Mouse (Mus musculus) embryonic facial prominence, embryonic 14.5 days (tissue): ENCODE measurements around the gene Gm20388. TPM values are rescaled to one million over a fixed set of nuclear protein-coding genes. Genes with fewer than 3 reads are reported as not detected.
"Not testable (repeated sequence)": the region's sequence is repeated elsewhere in the genome, so short reads cannot be mapped to it uniquely, and the experiment has no call there.

Source experiments
- ATAC-seq: fragments of 200-750 bp; cut with Nextera tagmentation; 2 replicates; pipeline ENCODE4 v1.8.0; 2017; ENCODE audit warnings: low read depth, moderate number of reproducible peaks, moderate TSS enrichment
- DNase-seq: peaks from one replicate; pipeline ENCODE4 v3.0.0-alpha.2; 2015; ENCODE audit warnings: low spot score
- H3K27ac ChIP-seq: fragments of 300-500 bp; sonication (generic); replicated peaks from 2 replicates; pipeline ENCODE4 v1.5.1; 2014; ENCODE audit warnings: low read depth, mild to moderate bottlenecking, low read length, moderate library complexity
- H3K27me3 ChIP-seq: fragments of 300-500 bp; sonication (generic); replicated peaks from 2 replicates; pipeline ENCODE4 v1.6.1; 2014; ENCODE audit warnings: low read length; ENCODE audit not compliant: control insufficient read depth, insufficient read depth
- H3K36me3 ChIP-seq: fragments of 300-500 bp; sonication (generic); 2 replicates; pipeline ENCODE4 v1.6.1; 2014; ENCODE audit warnings: low read length, mixed read lengths; ENCODE audit not compliant: control insufficient read depth, insufficient read depth
- H3K4me1 ChIP-seq: fragments of 300-500 bp; sonication (generic); 2 replicates; pipeline ENCODE4 v1.6.1; 2014; ENCODE audit warnings: antibody characterized with exemption, low read length; ENCODE audit not compliant: control insufficient read depth, insufficient read depth
- H3K4me2 ChIP-seq: fragments of 300-500 bp; sonication (generic); 2 replicates; pipeline ENCODE4 v1.6.1; 2014; ENCODE audit warnings: low read depth, mild to moderate bottlenecking, low read length, moderate library complexity, mixed read lengths
- H3K4me3 ChIP-seq: fragments of 300-500 bp; sonication (generic); 2 replicates; pipeline ENCODE4 v1.5.1; 2014; ENCODE audit warnings: low read depth, mild to moderate bottlenecking, low read length
- H3K9ac ChIP-seq: fragments of 300-500 bp; sonication (generic); 2 replicates; pipeline ENCODE4 v1.6.1; 2014; ENCODE audit warnings: low read depth, mild to moderate bottlenecking, low read length, moderate library complexity, mixed read lengths
- H3K9me3 ChIP-seq: fragments of 300-500 bp; sonication (generic); 2 replicates; pipeline ENCODE4 v1.6.1; 2016; ENCODE audit warnings: low read length; ENCODE audit not compliant: control insufficient read depth
- WGBS: fragments of 180-500 bp; shearing (Covaris S2); extraction: QIAGEN DNeasy Blood & Tissue Kit; methylation state at CpG from one replicate; pipeline ENCODE4 v1.1.7; 2014; 5-methylcytosine and 5-hydroxymethylcytosine counted together
- polyA plus RNA-seq: library from polyadenylated mRNA; unstranded; fragments of >200 nt; fragmentation: Nextera tagmentation; extraction: Ambion mirVana; gene quantifications from 2 replicates; pipeline ENCODE4 v1.2.1, GENCODE M21; 2014

Gene Gm20388
- polyA plus RNA-seq, 1 experiment from 2014 or later: not detected

DNA sequence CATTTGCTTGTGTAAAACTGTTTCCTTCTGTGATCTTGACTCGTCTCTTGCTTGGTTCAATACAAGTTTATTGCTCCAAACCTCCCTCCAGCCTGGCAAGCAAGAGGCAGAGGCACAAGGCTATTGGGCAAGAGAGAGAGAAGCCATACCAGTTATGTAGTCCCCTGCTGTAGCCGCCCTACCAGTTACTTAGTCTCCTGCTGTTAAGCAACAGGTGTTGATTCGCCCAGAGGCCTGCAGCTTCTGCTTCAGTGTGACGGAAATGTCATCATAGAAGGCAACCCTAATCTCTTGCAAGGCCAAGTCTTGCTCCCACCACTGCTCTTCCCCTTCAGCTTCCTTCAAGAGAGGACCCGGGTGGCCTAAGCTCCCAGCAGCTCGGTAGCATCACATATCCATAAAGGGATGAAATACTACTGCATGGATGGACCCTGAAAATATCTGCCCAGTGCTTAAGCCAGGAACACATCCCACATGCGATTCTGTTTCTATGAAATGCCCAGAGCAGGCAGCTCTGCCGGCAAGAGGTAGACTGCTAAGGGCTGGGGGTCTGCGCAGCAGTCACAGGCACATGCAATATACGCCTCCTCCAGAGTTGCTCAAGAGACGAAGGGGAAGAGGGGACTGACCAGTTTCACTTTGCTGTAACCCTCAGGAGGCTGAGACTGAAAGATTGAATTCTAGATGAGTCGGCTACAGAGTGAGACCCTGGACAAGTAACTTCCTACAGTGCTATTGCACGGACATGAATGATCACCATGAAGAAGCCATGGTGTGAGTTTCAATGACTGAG is 3369.9 kb downstream of the Gm20388 start:
- no peaks in the 10 kb centered on the region for H3K27me3 ChIP-seq

GRCm38 (mm10) chr8:123282994-123283393 is 3372.4 kb downstream of the Gm20388 start:
- not testable (repeated sequence) for H3K4me3 ChIP-seq, H3K9me3 ChIP-seq, H3K4me1 ChIP-seq, H3K4me2 ChIP-seq, DNase-seq, H3K27ac ChIP-seq, ATAC-seq, H3K9ac ChIP-seq, H3K27me3 ChIP-seq
- 88% methylated on average over 5 of the region's 6 CpGs for WGBS
- peaks cover 17% of the 10 kb centered on the region; the same call in 1 of the 2 replicates for H3K36me3 ChIP-seq

More for the DNA sequence above, 3369.9 kb downstream of the Gm20388 start:
- no peaks in the 10 kb centered on the region for H3K9me3 ChIP-seq
- no peak overlapping the region for H3K9ac ChIP-seq
- no peak overlapping the region for H3K4me3 ChIP-seq
- H3K4me1 ChIP-seq: no peaks in the 10 kb centered on the region
- H3K27ac ChIP-seq: no peak overlapping the region
- 86% methylated on average over 13 of the region's 13 CpGs for WGBS
- no peak for DNase-seq
- H3K4me2 ChIP-seq: no peak overlapping the region
- ATAC-seq: no peak
- H3K36me3 ChIP-seq: peaks cover 11% of the 10 kb centered on the region; the same call in 1 of the 2 replicates

GRCm38 (mm10) chr8:123283991-123284390 is 3373.3 kb downstream of the Gm20388 start:
- Histone ChIP-seq H3K4me3 (no peak overlapping the region), H3K9me3 (no peaks in the 10 kb centered on the region), H3K4me2 (no peak overlapping the region), H3K4me1 (no peaks in the 10 kb centered on the region), H3K36me3 (peaks cover 22% of the 10 kb centered on the region; the same call in 1 of the 2 replicates), H3K27me3 (no peaks in the 10 kb centered on the region), H3K9ac (no peak overlapping the region), H3K27ac (no peak overlapping the region)
- DNase-seq (no peak), ATAC-seq (no peak)
- WGBS: 83% methylated on average over 7 of the region's 7 CpGs

DNA sequence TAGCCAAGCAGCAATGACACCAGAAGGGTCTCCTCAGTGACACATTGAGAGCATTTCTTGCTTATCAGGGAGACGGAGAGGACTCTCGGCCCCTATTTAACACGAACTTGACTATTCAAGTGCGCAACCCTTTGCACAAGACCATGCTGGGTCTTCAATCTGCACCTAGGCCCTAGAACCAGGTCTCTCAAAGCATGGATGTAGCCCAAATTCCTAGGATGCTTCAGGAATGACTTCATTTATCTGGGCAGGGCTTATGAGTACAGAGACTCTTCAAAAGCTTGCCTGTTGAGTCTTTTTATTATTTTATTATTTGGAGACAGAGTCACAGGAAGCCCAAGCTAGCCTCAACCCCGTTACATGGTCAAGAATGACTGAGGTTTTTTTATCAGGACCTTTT is 3373.9 kb downstream of the Gm20388 start:
- no peak overlapping the region for H3K9ac ChIP-seq
- H3K27ac ChIP-seq: no peak overlapping the region
- H3K4me1 ChIP-seq: no peaks in the 10 kb centered on the region
- ATAC-seq: no peak
- 87% methylated on average over 5 of the region's 5 CpGs for WGBS
- H3K4me3 ChIP-seq: no peak overlapping the region
- H3K9me3 ChIP-seq: no peaks in the 10 kb centered on the region
- H3K27me3 ChIP-seq: no peaks in the 10 kb centered on the region
- no peak overlapping the region for H3K4me2 ChIP-seq
- DNase-seq: no peak
- peaks cover 22% of the 10 kb centered on the region; the same call in 1 of the 2 replicates for H3K36me3 ChIP-seq

DNA sequence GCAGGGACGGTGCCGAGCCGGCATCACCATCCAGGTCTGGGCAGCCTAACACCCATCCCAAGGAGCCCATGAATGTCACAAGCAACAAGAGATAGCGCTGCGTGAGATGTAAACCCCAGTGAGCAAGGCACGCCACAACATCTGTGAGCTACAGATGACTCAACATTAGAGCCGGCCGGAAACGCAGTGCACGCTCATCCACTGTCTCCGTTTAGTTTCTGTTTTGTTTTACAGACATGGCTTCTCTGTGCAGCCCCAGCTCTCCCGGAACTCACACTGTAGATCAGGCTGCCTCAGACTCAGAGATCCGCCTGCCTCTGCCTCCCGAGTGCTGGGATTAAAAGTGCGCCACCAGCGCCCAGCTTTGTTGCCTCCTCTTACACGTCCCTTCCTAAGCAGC is 3376.7 kb downstream of the Gm20388 start:
- Histone ChIP-seq H3K27ac (no peak overlapping the region), H3K36me3 (0 out of 2 replicates have a peak, but pooled peaks cover 23% of the 10 kb centered on the region), H3K27me3 (no peaks in the 10 kb centered on the region), H3K9ac (no peak overlapping the region), H3K4me1 (no peaks in the 10 kb centered on the region), H3K9me3 (no peaks in the 10 kb centered on the region), H3K4me3 (no peak overlapping the region), H3K4me2 (no peak overlapping the region)
- 92% methylated on average over 15 of the region's 17 CpGs for WGBS
- ATAC-seq (no peak), DNase-seq (no peak)

- H3K36me3 ChIP-seq: peaks cover 34% of the 10 kb centered on the region; the same call in 1 of the 2 replicates
- H3K4me2 ChIP-seq: no peak overlapping the region
Observed at GRCm38 (mm10) chr8:123290166-123290565, 3379.5 kb downstream of the Gm20388 start.

GRCm38 (mm10) chr8:123290679-123291078 is 3380.0 kb downstream of the Gm20388 start:
- WGBS: 96% methylated on average over 8 of the region's 8 CpGs
- Histone ChIP-seq H3K4me1 (no peaks in the 10 kb centered on the region), H3K9me3 (no peaks in the 10 kb centered on the region), H3K4me3 (no peak overlapping the region), H3K4me2 (no peak overlapping the region), H3K36me3 (peaks cover 39% of the 10 kb centered on the region; the same call in 1 of the 2 replicates), H3K27me3 (no peaks in the 10 kb centered on the region), H3K9ac (no peak overlapping the region), H3K27ac (no peak overlapping the region)
- ATAC-seq: no peak
- no peak for DNase-seq

More at GRCm38 (mm10) chr8:123290166-123290565, 3379.5 kb downstream of the Gm20388 start:
- no peaks in the 10 kb centered on the region for H3K9me3 ChIP-seq
- H3K4me1 ChIP-seq: no peaks in the 10 kb centered on the region
- DNase-seq (no peak), ATAC-seq (no peak)
- H3K27me3 ChIP-seq: no peaks in the 10 kb centered on the region
- H3K4me3 ChIP-seq: no peak overlapping the region
- H3K27ac ChIP-seq: no peak overlapping the region
- no peak overlapping the region for H3K9ac ChIP-seq
- 71% methylated on average over 4 of the region's 4 CpGs for WGBS

DNA sequence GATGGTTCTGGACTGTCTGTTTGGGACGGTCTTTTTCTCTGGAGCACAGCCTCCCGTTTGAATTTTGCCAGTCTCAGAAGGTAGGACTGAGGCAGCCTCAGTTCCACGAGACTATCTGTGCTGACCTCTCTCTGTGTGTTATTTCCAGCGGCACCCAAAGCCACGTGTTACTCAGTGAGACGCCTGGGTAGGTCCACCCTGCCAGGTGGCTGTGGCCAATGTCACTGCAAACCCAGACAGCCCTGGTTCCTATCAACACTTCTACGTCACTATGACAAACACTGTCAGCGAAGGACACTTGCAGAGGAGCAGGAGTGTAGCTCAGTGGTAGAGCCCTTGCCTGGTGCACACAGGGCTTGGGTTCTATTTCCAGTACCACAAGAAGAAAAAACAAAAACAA is 3381.1 kb downstream of the Gm20388 start:
- Histone ChIP-seq H3K9ac (no peak overlapping the region), H3K4me3 (no peak overlapping the region), H3K27me3 (no peaks in the 10 kb centered on the region), H3K36me3 (peaks cover 40% of the 10 kb centered on the region; the same call in 1 of the 2 replicates), H3K4me1 (no peaks in the 10 kb centered on the region), H3K27ac (no peak overlapping the region), H3K4me2 (no peak overlapping the region), H3K9me3 (no peaks in the 10 kb centered on the region)
- DNase-seq (no peak), ATAC-seq (no peak)
- 86% methylated on average over 8 of the region's 8 CpGs for WGBS

DNA sequence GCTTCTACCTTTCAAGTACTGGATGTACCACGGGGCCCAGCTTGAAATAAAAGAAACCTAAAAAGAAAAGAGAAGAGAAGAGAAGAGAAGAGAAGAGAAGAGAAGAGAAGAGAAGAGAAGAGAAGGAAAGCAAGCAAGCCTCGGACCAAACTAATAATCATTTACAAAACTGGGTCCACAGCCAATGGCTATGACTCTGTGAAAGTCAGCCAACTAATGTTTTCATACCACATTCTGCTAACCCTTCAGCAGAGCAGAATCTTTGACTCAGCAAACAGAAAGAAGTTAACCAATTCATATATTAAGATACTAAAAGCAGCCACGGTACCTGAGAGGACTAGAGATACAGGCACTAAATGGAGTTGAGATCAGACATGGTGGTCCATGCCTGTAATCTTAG is 3381.6 kb downstream of the Gm20388 start:
- Histone ChIP-seq H3K9ac (no peak overlapping the region), H3K4me2 (no peak overlapping the region), H3K36me3 (peaks cover 40% of the 10 kb centered on the region; the same call in 1 of the 2 replicates), H3K27ac (no peak overlapping the region), H3K27me3 (no peaks in the 10 kb centered on the region), H3K9me3 (no peaks in the 10 kb centered on the region), H3K4me1 (no peaks in the 10 kb centered on the region), H3K4me3 (no peak overlapping the region)
- WGBS: 90% methylated on average over 3 of the region's 3 CpGs
- no peak for DNase-seq
- no peak for ATAC-seq
